Mouse (Mus musculus): ENCODE results near the gene Acot6.
A peak's percentile ranks its signal among the peaks of the same experiment; 100 is the strongest.

Acot6 gene

DNA sequence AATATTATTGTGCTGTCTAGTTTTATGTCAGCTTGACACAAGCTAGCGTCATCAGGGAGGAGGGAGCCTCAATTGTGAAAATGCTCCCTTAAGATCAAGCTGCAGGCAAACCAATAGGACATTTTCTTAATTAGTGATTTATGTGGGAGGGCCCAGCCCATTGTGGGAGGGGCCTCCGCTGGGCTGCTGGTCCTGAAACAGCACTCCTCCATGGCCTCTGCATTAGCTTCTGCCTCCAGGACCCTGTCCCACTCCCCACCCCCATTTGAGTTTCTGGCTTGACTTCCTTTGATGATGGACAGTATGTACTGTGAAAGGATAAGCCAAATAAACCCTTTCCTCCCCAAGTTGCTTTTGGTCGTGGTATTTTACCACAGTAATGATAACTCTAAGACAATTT is 6.6 kb downstream of the Acot6 start:
- no peak for DNase-seq

DNA sequence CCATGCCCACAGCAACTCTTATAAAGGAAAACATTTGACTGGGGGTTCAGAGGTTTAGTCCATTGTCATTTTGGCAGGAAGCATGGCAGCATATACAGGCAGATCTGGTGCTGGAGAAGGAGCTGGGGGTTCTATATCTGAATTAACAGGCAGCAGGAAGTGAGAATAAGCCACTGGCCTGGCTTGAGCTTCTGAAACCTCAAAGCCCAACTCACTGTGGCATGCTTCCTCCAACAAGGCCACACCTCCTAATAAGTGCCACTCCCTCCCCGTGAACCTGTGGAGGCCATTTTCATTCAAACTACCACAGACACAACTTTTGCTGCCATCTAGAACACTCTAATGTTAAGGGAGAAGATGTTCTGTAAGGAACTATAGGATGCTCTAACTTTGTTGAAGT is 7.2 kb downstream of the Acot6 start:
- no peak for DNase-seq

DNA sequence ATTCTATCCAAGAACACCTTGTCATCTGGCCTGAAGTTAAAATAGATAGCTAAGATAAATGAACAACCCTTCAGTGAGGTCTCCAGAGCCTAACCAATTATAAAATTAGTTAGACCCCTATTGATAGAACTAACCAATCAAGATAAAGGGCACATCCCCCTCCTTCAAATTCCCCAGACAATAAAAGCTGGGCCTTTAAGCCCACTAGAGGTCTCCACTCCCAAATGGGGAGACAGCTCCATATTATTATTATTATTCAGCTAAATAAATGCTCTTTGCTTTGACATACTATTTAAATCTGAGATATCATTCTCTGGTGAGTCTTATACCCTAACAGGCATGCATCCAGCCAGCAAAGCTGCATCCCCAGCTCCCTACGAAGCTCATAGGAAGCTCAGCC is 9.5 kb downstream of the Acot6 start:
- DNase-seq, result no peak

DNA sequence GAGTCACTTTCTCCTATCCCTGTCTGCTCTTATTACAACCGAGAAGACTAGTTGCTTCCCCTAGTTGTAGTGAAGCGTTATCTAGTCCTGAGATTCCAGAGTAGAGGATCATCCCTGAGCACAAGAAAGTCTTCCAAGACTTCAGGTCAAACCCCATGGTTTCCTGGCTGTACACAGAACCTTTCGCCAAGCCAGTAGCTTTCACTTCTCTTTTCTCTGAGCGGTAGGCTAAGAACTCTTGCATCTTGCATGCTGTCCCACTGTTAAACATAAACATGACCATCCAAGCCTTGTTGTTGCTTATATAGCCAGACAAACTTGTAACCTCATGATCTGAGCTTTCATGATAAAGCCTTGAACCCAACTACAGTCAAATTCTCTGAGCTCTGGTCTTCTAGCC is 10.4 kb downstream of the Acot6 start:
- no peak for DNase-seq

DNA sequence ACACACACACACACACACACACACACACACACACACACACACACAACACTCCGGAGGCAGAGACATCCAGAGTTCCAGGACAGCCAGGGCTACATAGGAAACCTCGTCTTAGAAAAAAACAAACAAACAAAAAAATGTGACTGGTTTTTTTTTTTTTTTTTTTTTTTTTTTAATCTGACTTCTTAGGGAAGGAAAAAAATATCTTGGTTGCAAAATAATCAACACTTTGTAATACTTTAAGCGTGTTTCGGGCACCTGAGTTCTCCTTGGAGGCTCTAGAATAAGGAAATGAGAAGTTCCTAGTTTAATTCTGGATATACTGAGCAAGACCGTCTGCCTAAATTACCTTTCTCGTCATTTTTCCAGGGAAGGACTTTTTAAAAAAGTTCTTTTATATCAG is 13.2 kb downstream of the Acot6 start:
- no peak for DNase-seq

DNA sequence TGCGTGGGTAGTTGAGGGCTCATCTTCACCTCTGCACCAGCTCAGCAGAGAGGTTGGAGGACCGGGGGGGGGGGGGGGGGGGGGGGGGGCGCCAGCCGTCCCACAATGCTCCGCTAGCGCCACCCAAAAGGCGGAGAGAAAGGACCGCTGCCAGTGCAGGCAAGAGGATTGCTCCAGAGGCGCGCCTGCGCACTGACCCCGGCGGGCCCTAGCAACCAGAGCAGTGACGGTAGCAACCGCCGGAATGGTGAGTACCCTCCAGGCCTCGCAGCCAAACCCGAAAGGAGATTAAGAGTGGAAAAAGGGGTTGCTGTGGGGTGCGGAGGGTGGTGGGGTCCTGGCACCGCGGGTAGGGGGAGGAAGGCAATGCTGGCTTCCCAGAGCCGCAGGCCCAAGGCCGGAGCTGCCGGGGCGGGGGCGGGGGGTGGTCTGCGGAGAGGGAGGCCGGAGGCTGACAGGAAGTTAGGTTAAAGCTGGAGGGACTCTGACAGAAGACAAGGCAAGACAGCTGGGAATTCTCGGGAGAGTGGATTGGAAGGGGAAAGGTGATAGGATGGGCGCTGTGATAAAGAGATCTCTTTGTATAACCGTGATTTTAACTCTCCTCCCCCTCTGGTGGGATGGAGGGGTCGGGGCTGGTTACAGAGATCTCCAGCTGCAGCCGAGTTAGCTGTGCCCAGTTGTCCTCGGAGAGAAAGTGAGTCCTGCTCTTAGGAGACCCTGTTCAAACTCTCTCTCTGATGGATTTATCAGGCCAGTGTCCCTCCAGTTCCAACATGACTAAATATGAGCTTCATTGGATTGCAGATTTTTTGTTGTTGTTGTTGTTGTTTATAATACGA is 13.9 kb downstream of the Acot6 start, which contains the start of gene Dnal1:
Gene Dnal1 (plus strand): TSS at position 214 of the 842 bp plus-strand sequence.
- DNase-seq, result peak; percentile 92

DNA sequence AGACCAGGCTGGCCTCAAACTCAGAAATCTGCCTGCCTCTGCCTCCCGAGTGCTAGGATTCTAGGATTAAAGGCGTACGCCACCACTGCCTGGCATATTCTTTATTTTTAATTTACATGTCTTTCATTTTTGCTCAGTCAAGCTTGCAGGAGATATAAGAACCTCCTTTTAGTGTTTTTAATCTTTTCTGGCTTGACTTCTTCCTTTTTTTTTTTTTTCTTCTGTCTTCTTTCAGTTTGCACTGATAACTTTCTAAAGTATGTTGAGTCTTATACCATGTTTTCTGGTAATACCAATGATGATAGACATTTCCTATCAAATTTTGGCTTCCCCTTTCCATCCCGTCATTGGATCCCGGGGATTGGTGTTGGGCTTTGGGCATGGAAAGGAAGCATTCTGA is 19.1 kb downstream of the Acot6 start:
- DNase-seq, result no peak

DNA sequence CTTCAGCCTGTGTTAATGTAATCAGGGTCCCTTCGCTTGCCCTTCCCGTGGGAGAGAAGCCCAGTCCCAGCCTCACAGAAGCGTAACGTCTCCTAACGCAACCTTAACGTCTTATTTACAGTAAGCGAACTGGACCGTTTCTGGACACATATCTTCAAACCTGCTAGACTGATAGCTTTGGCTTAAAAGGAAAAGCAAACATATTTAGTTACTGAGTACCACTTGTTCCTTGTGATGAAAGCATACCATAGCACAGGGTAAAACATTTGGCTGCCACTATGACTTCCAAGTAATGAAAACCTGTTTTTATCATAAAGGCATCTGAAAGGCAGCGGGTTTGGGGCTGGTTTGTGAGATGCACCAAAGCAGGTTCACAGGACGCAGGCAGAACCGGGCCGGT is 25.4 kb downstream of the Acot6 start:
- DNase-seq, result no peak

DNA sequence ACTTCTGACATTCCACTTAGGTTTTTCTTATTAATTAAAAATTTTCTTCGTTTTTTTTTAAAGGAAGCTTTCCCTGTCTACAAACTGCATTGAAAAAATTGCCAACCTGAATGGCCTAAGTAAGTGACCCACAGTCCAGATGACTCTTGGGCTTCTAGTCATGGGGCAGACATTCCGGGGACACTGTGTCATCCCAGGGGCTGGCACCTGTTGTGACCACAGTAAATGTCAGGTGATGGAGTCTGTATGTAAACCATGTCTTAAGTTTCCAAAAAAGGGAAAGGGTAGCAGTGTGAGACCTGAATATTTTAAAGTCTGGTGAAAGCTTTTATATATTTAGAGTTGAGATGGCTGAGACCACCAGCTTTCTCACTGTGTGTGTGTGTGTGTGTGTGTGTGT is 26.4 kb downstream of the Acot6 start:
- no peak for DNase-seq

DNA sequence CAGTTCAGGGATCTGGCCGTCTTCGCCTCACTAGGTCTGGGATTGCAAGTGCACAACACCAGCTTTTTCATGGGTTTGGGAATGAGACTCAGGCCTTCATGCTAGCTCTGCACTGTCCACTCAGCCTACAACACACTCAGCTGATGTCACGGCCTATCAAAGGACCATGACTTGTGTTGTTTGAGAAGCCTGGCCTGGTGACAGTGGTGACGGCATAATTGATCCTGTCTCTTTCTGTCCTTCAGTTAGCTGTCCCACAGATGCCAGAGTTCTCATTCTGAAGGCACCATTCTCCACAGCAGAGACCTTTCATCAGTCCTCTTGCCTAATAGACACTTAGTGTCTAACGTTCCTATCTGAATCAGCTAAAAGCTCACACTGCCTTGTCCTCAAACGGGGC is 28.1 kb downstream of the Acot6 start:
- DNase-seq, result no peak

DNA sequence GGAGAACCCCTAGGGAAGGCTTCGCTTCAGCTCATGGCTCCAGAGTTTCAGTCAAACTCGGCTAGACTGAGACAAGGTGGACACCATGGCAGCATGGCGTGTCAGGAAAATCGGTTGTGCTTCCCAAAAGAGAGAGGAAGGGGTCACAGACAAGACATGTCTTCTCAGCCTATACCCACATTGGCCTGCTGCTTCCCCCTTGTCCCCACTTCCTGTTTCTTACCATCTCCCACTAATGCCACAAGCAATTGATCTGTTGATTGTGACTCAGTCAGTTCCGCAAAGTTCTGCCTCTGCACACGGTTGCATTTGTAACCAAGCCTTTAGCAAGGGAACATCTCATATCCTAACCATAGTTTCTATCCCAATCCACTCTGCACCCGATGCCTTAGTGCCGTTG is 29.5 kb downstream of the Acot6 start:
- DNase-seq, result no peak

DNA sequence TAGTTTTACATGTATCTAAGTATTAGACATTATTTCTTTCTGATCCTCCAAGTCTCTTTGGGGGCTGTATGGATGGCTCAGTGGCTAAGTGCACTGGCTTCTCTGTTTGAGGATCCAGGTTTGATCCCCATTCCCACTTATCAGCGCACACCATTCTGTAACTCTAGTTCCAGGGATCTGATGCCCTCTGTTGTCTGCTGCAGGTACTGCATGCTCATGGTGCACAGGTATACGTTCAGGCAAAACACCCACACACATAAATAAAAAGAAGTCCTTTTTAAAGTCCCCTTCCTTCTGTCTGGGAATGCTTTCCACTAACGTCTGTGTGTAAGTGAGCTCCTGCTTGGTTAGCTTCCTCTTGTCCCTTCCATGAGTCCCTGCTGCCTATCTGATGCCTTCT is 31.8 kb downstream of the Acot6 start:
- no peak for DNase-seq

DNA sequence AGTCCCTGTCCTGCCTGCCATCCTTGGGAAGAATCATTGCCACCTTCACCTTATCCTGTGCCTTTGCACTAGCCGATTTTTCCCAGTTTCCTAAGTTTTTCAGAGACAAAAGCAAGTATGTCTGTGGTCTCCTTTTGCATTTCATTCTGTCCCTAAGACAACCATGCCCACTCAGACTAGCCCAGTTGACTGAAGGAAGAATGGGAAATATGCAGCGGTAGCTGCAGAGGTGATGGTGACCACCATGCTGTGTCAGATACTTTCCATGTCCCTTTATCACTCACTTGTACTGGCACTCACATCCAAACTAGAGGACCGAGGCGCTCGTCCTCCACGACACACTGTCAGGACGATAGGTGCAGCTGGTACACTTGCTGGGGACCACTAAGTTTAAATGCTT is 36.7 kb downstream of the Acot6 start:
- no peak for DNase-seq

DNA sequence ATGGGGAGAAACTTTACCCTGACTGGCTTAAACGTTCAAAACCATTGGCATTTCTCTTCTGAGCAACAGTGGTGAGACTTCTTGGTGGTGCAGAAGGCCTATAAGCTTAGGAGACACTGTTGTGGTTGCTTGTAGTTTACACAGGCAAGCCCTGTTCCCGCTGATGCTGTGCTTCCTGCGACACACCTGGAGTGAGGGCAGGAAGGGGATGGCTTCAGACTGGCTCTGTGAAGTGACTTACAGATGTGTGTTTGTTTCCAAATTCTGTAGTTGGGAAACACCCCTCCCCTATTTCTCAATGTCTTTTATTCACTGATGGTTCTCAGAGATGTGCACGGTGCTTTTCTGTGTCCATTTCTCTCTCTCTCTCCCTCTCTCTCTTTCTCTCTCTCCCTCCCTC is 39.7 kb downstream of the Acot6 start:
- no peak for DNase-seq

DNA sequence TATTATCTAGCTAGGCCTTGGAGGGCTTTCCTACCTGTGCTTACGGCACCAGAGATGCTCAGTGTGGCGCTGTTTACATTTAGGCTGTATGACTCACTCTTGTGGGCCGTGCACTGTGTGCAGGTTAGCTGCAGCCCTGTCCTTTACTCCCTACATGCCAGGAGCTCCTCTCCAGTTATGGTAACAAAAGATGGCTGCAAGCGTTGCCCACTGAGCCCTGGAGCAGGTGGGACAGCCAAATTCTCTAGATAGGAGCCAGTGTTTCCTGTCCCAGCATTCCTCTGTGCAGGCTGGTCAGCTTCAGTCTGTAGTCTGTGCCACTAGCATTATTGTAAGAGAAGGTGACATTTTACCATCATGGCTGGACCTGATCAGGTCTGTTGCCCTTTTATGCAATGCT is 40.8 kb downstream of the Acot6 start:
- DNase-seq, result no peak

DNA sequence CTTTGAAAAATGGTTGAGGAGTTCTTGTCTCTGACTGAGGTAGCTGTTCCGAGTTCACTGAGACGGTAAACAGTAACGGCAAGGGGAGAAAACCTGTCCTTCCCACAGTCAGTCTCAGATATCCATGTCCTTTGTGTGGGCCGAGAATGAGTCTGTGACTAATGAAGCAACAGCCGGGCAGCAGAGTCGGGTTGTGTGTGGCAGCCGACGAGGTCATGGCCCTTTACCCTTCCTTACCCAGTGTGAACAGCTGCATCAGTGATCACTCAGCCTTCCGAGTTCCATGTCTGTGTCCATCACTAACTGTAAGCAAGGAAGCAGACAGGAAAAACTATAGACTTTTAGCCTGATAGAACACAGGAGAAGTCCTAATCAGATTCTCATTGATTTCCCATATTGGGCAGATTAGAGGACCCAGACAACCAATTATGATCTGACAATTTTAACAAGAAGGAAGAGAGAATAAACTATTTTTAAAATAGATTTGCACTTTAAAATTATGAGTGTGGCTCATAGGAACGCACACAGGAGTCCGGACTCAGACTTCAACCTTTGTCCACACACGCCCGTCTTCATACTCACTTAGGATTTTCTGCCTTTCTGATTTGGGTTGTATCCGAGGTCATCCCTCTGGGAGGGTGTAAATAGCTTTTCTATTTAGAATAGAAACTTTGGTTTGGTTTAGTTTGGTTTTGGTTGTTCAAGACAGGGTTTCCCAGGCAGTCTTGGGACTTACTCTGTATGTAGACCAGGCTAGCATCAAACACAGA is 42.0 kb downstream of the Acot6 start:
- DNase-seq, result no peak

DNA sequence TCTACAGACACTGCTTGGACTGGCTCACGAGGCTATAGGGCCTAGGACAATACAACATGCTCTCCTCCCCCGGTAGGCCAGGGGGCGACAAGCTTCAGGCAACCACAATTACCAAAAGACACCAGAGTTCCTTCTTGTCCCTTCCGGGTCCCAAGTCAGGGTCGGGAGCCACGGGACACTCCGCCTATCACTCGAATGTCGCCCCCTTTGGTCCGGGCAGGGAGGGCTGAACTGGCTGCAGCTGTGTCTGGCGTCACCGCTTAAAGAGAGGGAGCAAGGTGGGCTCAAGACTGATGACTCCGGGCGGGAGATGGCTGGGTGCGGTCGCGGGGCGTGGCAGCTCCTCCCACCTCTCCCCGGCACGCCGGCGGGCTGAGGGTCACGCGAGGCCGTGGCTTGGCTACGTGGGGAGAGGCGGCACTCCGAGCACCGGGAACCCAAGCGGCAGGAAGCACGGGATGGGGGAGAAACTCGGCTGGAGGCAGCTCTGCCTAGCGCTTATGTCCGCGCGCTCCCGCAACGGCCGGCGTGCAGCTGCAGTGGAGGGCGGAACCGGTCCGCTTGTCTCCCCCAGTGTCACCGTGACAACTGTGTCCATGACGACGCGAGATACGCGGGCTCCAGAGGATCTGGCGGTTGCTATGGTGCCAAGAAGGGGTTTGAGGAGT is 47.6 kb downstream of the Acot6 start, which contains the start of gene Pnma1:
Gene Pnma1 (minus strand): TSS at position 536 of the 668 bp plus-strand sequence.
- peak; percentile 84 for DNase-seq

DNA sequence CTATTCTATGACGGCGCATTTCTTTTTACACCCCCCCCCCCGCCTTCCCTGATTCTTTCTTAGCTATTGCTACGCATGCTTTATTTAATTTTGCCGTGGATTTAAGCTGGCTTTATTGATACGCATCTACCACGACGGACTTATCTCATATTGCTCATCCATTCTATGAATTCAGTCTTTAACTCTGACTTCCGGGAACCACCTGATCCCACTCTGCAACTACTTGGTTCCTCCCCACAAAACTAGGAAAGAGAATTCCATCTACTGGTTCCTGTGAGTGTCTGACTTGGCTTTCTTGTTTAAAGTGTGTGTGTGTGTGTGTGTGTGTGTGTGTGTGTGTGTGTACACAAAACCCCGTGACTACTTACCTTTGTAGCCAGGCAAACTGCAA is 48.2 kb downstream of the Acot6 start:
- no peak for DNase-seq

DNA sequence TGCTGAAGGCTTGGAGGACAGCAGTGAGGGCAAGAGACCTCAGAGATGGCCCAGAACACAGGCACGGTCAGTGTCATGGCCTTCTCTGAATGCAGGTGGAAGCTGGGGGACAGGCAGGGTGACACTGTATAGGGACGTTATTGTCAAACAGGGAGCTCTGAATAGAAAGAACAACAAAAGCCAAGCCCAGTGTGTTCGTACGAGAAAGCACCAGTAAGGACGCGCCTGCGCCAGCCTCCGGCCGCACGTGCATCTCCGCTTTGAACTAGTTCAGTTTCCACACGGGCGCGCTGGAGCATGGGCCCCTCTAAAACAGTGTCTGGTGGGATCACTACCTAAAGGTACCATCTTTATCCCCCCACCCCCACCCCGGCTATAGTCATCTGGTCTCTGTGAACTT is 49.5 kb downstream of the Acot6 start:
- no peak for DNase-seq

DNA sequence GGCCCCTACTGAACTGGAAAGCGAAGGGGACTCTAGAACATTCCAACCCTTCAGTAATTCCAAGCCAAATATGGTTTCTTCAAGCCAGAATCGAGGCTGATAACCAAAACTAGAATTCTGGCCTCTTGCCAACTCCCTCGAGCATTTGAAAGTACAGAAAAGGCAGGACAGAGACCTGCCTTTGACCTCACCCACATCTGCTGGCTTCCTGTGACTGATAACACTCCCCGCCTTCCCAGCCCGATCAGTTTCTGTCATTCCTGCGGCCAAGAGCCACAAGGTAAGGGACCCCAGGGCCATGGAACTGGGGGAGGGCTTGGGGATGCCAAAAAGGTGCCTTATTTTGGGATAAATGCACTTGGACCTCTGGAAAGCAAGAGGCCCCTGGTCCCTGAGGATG is 50.5 kb downstream of the Acot6 start:
- DNase-seq, result no peak

DNA sequence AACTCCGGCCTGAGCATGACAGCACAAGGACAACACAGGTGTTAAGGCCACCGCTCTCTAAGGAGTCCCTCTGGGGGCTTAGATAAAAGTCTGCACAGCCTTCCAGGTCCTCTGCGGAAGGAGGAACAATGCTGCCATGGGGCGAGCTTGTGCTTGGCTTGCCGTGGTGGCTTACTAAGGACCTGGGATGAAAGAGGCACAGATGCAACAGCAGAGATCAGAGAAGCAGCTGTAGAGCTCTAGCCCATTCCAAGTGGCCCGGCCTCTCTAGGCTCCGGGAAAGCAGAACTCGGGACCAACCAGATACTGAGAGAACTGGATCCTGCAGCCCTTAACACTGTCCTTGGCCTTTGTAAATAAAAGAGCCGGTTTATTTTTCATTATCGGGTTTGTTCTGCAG is 51.5 kb downstream of the Acot6 start:
- no peak for DNase-seq

DNA sequence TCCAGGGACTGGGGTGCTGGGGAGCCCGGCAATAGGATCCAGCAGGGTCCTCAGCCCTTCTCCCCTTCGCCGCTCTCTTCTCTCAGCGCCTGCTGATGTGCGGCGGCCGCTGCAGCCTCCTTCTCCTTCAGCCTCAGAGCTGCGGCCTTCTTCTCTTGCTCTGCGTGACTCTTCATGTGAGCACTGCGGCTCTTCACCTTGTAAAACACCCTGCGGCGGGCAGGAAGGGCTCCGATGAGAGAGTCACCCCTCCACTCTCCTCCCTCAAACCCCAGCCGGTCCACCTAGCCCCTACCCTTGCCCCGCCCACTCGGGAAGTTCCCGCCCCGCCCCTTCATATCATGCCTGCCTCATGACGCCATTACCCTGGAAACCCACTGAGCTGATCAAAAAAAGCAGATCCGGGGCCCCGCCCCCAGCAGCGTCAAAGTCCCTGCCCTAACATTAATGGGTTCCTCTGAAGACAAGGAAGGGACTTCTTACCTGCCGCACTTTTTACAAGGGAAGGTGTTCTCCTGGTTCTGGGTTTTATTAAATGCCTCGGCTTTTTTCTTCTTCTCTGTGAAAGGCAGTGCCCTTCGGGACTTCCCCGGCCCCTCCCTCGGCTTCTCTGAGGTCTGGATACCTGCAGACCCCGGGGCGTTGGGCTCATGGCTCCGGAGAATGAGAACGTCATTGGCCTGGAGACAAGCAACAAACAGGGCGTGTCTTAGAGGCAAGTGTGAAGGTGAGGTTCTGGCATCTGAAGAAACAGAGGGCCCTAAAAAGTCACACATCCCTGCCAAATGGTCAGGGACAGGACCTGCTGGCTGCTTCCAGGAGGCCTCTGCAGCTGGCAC is 52.1 kb downstream of the Acot6 start:
- no peak for DNase-seq

DNA sequence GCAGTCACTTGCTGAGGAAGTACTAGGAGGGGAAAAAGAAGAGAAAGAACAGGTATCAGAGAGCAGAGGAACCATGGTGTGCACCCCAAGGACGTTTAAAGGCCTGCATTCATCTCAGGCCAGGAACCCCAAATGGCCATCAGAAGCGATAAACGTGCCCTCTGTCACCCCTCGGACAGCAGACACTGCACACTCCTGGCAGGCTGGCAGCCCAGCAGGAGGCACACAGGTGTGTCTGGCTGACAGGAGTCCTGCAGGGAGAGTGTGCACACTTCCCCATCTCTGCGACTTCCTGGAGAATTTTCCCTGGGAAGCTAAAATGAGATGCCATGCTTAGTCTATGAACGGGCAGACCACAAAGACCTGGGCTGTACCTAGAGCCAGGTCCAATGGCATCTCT is 53.0 kb downstream of the Acot6 start:
- DNase-seq, result no peak

Measured in right cerebral cortex, adult 18-20 months (tissue).